Mouse (Mus musculus) myocyte (in vitro differentiated cells): ENCODE measurements at regions not wholly inside any gene's neighbourhood (a gene's known extent, or its start where the extent isn't known, plus 50 kb on each side); places are given as distances from the start of the nearest gene placed in this dataset.

Experiments used
- CEBPB ChIP-seq: IDR thresholded peaks from 2 replicates; pipeline ENCODE4 v1.6.1; 2011; ENCODE audit warnings: mild to moderate bottlenecking, moderate library complexity; ENCODE audit not compliant: poor library complexity, insufficient read depth, severe bottlenecking
- E2F4 ChIP-seq: IDR thresholded peaks from one replicate; pipeline ENCODE4 v1.6.1; 2011; ENCODE audit warnings: mild to moderate bottlenecking, control low read depth, moderate library complexity; ENCODE audit not compliant: insufficient read depth
- MAX ChIP-seq: IDR thresholded peaks from one replicate; pipeline ENCODE4 v1.6.1; 2011; ENCODE audit warnings: low read depth, mild to moderate bottlenecking, control low read depth
- MYOD1 ChIP-seq, 3 experiments: IDR thresholded peaks; one replicate each; pipeline ENCODE4 v1.6.1; 2011; ENCODE audit warnings: control low read depth in 2 of 3, low read depth in 2 of 3, mild to moderate bottlenecking in 2 of 3, moderate library complexity in 1 of 3; ENCODE audit not compliant: insufficient read length in 2 of 3, control insufficient read depth in 1 of 3
- MYOG ChIP-seq, 3 experiments: IDR thresholded peaks; one replicate each; pipeline ENCODE4 v1.6.1; 2011; ENCODE audit warnings: control low read depth in 2 of 3, low read depth in 2 of 3, mild to moderate bottlenecking in 2 of 3; ENCODE audit not compliant: insufficient read length in 2 of 3, control insufficient read depth in 1 of 3, insufficient read depth in 1 of 3
- POLR2A ChIP-seq: IDR thresholded peaks from one replicate; pipeline ENCODE4 v1.6.1; 2011; ENCODE audit warnings: low read depth, mild to moderate bottlenecking, control low read depth, moderate library complexity; ENCODE audit not compliant: insufficient read length
- POLR2AphosphoS2 ChIP-seq: IDR thresholded peaks from one replicate; pipeline ENCODE4 v1.6.1; 2011; ENCODE audit warnings: low read depth, control low read depth; ENCODE audit not compliant: insufficient read length
- SRF ChIP-seq: IDR thresholded peaks from one replicate; pipeline ENCODE4 v1.6.1; 2011; ENCODE audit warnings: low read depth; ENCODE audit not compliant: control insufficient read depth, insufficient read length
- TCF12 ChIP-seq: IDR thresholded peaks from one replicate; pipeline ENCODE4 v1.6.1; 2011; ENCODE audit warnings: mild to moderate bottlenecking, control low read depth; ENCODE audit not compliant: poor library complexity, insufficient read depth, severe bottlenecking
- TCF3 ChIP-seq: IDR thresholded peaks from one replicate; pipeline ENCODE4 v1.6.1; 2011; ENCODE audit warnings: low read depth, control low read depth; ENCODE audit not compliant: insufficient read length
- USF1 ChIP-seq: IDR thresholded peaks from one replicate; pipeline ENCODE4 v1.6.1; 2011; ENCODE audit warnings: low read depth, mild to moderate bottlenecking, control low read depth, moderate library complexity

DNA sequence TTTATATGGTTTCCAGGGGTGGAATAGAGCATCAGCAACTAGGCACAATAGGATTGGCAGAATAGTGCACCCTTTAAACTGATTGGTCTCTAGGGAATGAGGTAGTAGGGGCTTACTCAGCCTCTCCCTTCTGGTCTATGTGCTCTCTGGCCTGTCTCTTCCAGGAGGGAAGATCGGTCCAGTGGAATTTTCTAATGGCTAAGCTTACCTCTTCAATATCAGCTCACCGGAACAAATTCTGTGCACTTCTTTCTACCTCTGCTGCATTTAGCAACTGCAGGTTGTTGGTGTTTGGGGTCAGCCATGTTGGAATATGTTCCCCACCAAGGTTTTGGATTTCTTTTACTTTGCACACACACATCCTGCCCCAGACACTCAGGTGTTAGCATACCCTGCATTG lies 405.1 kb downstream of the Bcor start:
- no peak for TF ChIP-seq POLR2A
- no peak for TF ChIP-seq USF1
- TF ChIP-seq MYOG (IDR thresholded peaks at IDR 0.05; ENCODE audit: control insufficient read depth in 1 of 3, insufficient read depth in 1 of 3, insufficient read length in 2 of 3, low read depth in 2 of 3), result no peak
- TF ChIP-seq TCF3, result no peak
- no peak for TF ChIP-seq MYOD1 (IDR thresholded peaks at IDR 0.05; ENCODE audit: control insufficient read depth in 1 of 3, insufficient read length in 2 of 3, low read depth in 2 of 3)
- no peak for TF ChIP-seq E2F4
- TF ChIP-seq CEBPB, result no peak
- no peak for TF ChIP-seq POLR2AphosphoS2
- TF ChIP-seq MAX, result no peak
- no peak for TF ChIP-seq TCF12
- TF ChIP-seq SRF, result no peak
